Mouse (Mus musculus) lung, embryonic 14.5 days (tissue): Measurements from ENCODE around the gene Gadd45b. TPM values are rescaled to one million over a fixed set of nuclear protein-coding genes. Genes with fewer than 3 reads are reported as not detected.

Experiments used
- ATAC-seq: fragments of 200-750 bp; cut with Nextera tagmentation; 2 replicates; pipeline ENCODE4 v1.8.0; 2017; ENCODE audit warnings: mild to moderate bottlenecking, moderate TSS enrichment, moderate library complexity; ENCODE audit not compliant: insufficient read depth
- DNase-seq: peaks from one replicate; pipeline ENCODE4 v3.0.0-alpha.2; 2015
- H3K27ac ChIP-seq: fragments of 300-500 bp; sonication (generic); 2 replicates; pipeline ENCODE4 v1.5.1; 2014; ENCODE audit warnings: low read depth, mild to moderate bottlenecking, moderate library complexity
- H3K27me3 ChIP-seq: fragments of 300-500 bp; sonication (generic); 2 replicates; pipeline ENCODE4 v1.6.1; 2014; ENCODE audit warnings: low read length, control low read depth; ENCODE audit not compliant: insufficient read depth
- H3K36me3 ChIP-seq: fragments of 300-500 bp; sonication (generic); 2 replicates; pipeline ENCODE4 v1.6.1; 2014; ENCODE audit warnings: control low read depth; ENCODE audit not compliant: insufficient read depth
- H3K4me1 ChIP-seq: fragments of 300-500 bp; sonication (generic); 2 replicates; pipeline ENCODE4 v1.6.1; 2014; ENCODE audit warnings: antibody characterized with exemption, control low read depth; ENCODE audit not compliant: insufficient read depth
- H3K4me2 ChIP-seq: fragments of 300-500 bp; sonication (generic); 2 replicates; pipeline ENCODE4 v1.6.1; 2014; ENCODE audit warnings: mild to moderate bottlenecking
- H3K4me3 ChIP-seq: fragments of 300-500 bp; sonication (generic); 2 replicates; pipeline ENCODE4 v1.5.1; 2014; ENCODE audit warnings: low read depth, low read length
- H3K9ac ChIP-seq: fragments of 300-500 bp; sonication (generic); 2 replicates; pipeline ENCODE4 v1.6.1; 2014
- H3K9me3 ChIP-seq: fragments of 300-500 bp; sonication (generic); 2 replicates; pipeline ENCODE4 v1.6.1; 2016; ENCODE audit warnings: low read depth, low read length, control low read depth
- CTCF ChIP-seq: IDR thresholded peaks from 2 replicates; pipeline ENCODE4 v1.5.1; 2016; ENCODE audit warnings: antibody characterized with exemption, low read depth
- WGBS: fragments of 180-500 bp; shearing (Covaris S2); extraction: QIAGEN DNeasy Blood & Tissue Kit; methylation state at CpG from one replicate; pipeline ENCODE4 v1.1.7; 2014; 5-methylcytosine and 5-hydroxymethylcytosine counted together
- polyA plus RNA-seq: library from polyadenylated mRNA; unstranded; fragments of >200 nt; fragmentation: Nextera tagmentation; extraction: Ambion mirVana; gene quantifications from 2 replicates; pipeline ENCODE4 v1.2.1, GENCODE M21; 2014

The Gadd45b gene
- polyA plus RNA-seq, 1 experiment from 2014 or later, result 18.3 TPM

DNA sequence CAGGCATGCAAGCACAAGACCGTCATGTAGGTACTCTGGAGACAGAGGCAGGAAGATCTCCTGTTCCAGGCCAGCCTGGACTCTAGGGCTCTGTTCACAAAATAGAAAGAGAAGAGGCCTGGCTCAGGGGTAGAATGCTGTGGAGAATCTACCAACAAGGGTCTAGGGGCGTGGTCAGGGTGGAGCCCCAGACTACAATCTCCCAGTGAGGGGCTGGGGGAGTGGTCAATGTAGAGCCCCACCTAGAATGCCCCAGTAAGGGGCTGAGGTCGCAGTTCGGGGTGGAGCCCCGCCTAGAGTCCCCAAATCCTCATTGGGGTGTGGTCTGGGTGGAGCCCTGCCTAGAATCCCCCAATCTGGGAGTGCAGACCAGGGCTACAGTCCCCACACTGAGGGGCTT lies 20.4 kb downstream of the Gadd45b start:
- Histone ChIP-seq H3K27me3 (no peaks in the 10 kb centered on the region), H3K27ac (no peak overlapping the region), H3K36me3 (no peaks in the 10 kb centered on the region), H3K9me3 (no peaks in the 10 kb centered on the region), H3K4me1 (peaks cover 15% of the 10 kb centered on the region; the same call in 1 of the 2 replicates), H3K4me2 (no peak overlapping the region), H3K9ac (no peak overlapping the region), H3K4me3 (no peak overlapping the region)
- DNase-seq (no peak), ATAC-seq (no peak)
- TF ChIP-seq CTCF, result no peak
- 26% methylated on average over 5 of the region's 5 CpGs for WGBS

DNA sequence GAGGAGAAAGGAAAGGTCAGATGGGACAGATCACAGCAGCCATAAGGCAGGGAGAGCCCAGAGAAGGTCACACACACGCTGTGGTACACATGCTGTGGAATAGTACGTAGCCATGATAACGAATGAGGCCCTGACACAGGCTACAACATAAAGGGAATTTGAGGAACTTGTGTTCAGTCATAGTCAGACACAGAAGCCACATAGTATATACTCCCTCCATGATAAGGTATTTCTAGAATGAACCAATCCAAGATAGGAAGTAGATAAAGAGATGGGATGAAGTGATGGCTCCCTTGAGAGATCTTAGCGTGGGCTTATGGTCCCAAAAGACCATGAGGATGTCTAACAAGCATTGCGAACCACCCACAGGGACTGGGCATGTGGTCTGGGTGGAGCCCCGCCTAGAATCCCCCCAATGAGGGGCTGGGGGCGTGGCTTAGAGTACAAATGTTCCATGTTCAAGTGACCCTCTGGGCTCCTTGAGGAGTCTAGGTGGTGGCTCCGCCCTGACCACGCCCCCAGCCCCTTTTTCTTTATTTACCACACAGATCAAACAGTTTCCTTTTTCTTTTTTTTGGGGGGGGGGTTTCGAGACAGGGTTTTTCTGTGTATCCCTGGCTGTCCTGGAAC lies 22.0 kb downstream of the Gadd45b start:
- Histone ChIP-seq H3K4me2 (no peak overlapping the region), H3K27ac (no peak overlapping the region), H3K4me3 (no peak overlapping the region), H3K9me3 (no peaks in the 10 kb centered on the region), H3K9ac (no peak overlapping the region), H3K27me3 (no peaks in the 10 kb centered on the region), H3K36me3 (no peaks in the 10 kb centered on the region), H3K4me1 (peaks cover 14% of the 10 kb centered on the region)
- no peak for TF ChIP-seq CTCF
- WGBS, result 73% methylated on average over 10 of the region's 10 CpGs
- DNase-seq (no peak), ATAC-seq (no peak)

GRCm38 (mm10) chr10:80952449-80952848 lies 22.6 kb downstream of the Gadd45b start:
- no peak overlapping the region for H3K27ac ChIP-seq
- no peaks in the 10 kb centered on the region for H3K27me3 ChIP-seq
- WGBS, result 69% methylated on average over 15 of the region's 15 CpGs
- peaks cover 10% of the 10 kb centered on the region for H3K4me1 ChIP-seq
- H3K9me3 ChIP-seq, result no peaks in the 10 kb centered on the region
- no peak overlapping the region for H3K4me3 ChIP-seq
- H3K36me3 ChIP-seq, result no peaks in the 10 kb centered on the region
- TF ChIP-seq CTCF, result no peak
- H3K4me2 ChIP-seq, result no peak overlapping the region
- ATAC-seq (no peak), DNase-seq (no peak)
- H3K9ac ChIP-seq, result no peak overlapping the region

- no peaks in the 10 kb centered on the region for H3K27me3 ChIP-seq
- no peak overlapping the region for H3K4me3 ChIP-seq
- no peaks in the 10 kb centered on the region for H3K9me3 ChIP-seq
- H3K9ac ChIP-seq, result no peak overlapping the region
- H3K27ac ChIP-seq, result peak overlapping the region; percentile 12; the same call in 1 of the 2 replicates
- WGBS, result 44% methylated on average over 13 of the region's 13 CpGs
- no peak for ATAC-seq
- DNase-seq, result peak; percentile 41
- peaks cover 3% of the 10 kb centered on the region for H3K4me1 ChIP-seq
- no peak for TF ChIP-seq CTCF
- no peaks in the 10 kb centered on the region for H3K36me3 ChIP-seq
- no peak overlapping the region for H3K4me2 ChIP-seq
These were observed 24.5 kb downstream of the Gadd45b start for GRCm38 (mm10) chr10:80954415-80954814.

DNA sequence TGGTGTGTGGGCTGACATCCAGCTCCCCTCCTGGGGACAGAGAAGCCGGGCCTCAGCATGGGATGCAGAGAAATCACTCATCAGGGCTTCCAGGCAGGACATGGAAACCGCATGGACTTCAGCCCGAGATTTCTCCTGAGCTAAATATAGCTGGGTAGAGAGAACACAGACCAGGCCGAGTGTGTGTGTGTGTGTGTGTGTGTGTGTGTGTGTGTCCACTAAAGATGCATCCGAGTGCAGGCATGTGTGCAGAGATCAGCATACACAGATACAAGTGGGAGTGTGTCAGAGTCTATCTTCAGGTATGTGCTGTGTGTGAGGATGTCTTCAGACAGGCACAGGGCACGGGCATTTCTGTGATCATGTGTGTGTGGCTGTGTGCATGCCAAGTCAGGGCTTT lies 25.0 kb downstream of the Gadd45b start:
- Histone ChIP-seq H3K9ac (no peak overlapping the region), H3K27ac (peak overlapping the region; percentile 12; the same call in 1 of the 2 replicates)
- WGBS, result 49% methylated on average over 6 of the region's 6 CpGs

GRCm38 (mm10) chr10:80955536-80955935 lies 25.7 kb downstream of the Gadd45b start:
- peak; percentile 91 for TF ChIP-seq CTCF
- Histone ChIP-seq H3K27ac (peak overlapping the region; percentile 26; the same call in 1 of the 2 replicates), H3K4me3 (no peak overlapping the region), H3K27me3 (no peaks in the 10 kb centered on the region), H3K4me1 (peaks cover 6% of the 10 kb centered on the region), H3K36me3 (no peaks in the 10 kb centered on the region), H3K9me3 (no peaks in the 10 kb centered on the region), H3K9ac (no peak overlapping the region), H3K4me2 (no peak overlapping the region)
- 18% methylated on average over 9 of the region's 9 CpGs for WGBS
- ATAC-seq (peak; percentile 40; the same call in 1 of the 2 replicates), DNase-seq (peak; percentile 88)

More for the DNA sequence above, 25.0 kb downstream of the Gadd45b start:
- Histone ChIP-seq H3K4me3 (no peak overlapping the region), H3K27me3 (no peaks in the 10 kb centered on the region), H3K9me3 (no peaks in the 10 kb centered on the region), H3K4me2 (no peak overlapping the region), H3K4me1 (peaks cover 3% of the 10 kb centered on the region), H3K36me3 (no peaks in the 10 kb centered on the region)
- peak; percentile 56 for ATAC-seq
- peak; percentile 53 for DNase-seq
- TF ChIP-seq CTCF, result no peak

- WGBS, result 92% methylated on average over 8 of the region's 8 CpGs
- DNase-seq, result no peak
- Histone ChIP-seq H3K27me3 (no peaks in the 10 kb centered on the region), H3K9me3 (no peaks in the 10 kb centered on the region), H3K4me1 (peaks cover 14% of the 10 kb centered on the region), H3K36me3 (no peaks in the 10 kb centered on the region), H3K4me2 (no peak overlapping the region), H3K9ac (no peak overlapping the region), H3K27ac (no peak overlapping the region), H3K4me3 (no peak overlapping the region)
- TF ChIP-seq CTCF, result no peak
- ATAC-seq, result no peak
These were observed 26.5 kb downstream of the Gadd45b start for GRCm38 (mm10) chr10:80956385-80956784.
